Mouse (Mus musculus) monocyte, adult 5-6 weeks (primary cell): ENCODE measurements at regions not wholly inside any gene's neighbourhood (a gene's known extent, or its start where the extent isn't known, plus 50 kb on each side); places are given as distances from the start of the nearest gene placed in this dataset.

Experiments used
- ATAC-seq: fragments of 153-309, 156-312 bp; replicated peaks from 2 replicates; pipeline ENCODE4 v1.8.0; 2017; ENCODE audit warnings: mild to moderate bottlenecking; ENCODE audit not compliant: low TSS enrichment, insufficient number of reproducible peaks, severe bottlenecking, poor library complexity, low FRiP score

- no peak for ATAC-seq
These were observed 523.4 kb upstream of the A1bg start for GRCm38 (mm10) chr15:61446053-61446840.

GRCm38 (mm10) chr15:61441734-61442398, 519.1 kb upstream of the A1bg start:
- ATAC-seq, result no peak

- no peak for ATAC-seq
These were observed 518.2 kb upstream of the A1bg start for GRCm38 (mm10) chr15:61441012-61441411.

GRCm38 (mm10) chr15:61440284-61440683, 517.5 kb upstream of the A1bg start:
- ATAC-seq, result no peak

- ATAC-seq, result no peak
These were observed 516.9 kb upstream of the A1bg start for GRCm38 (mm10) chr15:61439623-61440170.

- no peak for ATAC-seq
These were observed 506.1 kb upstream of the A1bg start for GRCm38 (mm10) chr15:61428818-61429415.

GRCm38 (mm10) chr15:61422989-61423388, 500.2 kb upstream of the A1bg start:
- no peak for ATAC-seq

- ATAC-seq, result no peak
These were observed 494.7 kb upstream of the A1bg start for GRCm38 (mm10) chr15:61417506-61417905.

GRCm38 (mm10) chr15:61416841-61417240, 494.0 kb upstream of the A1bg start:
- ATAC-seq, result no peak

GRCm38 (mm10) chr15:61415626-61416025, 492.8 kb upstream of the A1bg start:
- ATAC-seq, result no peak

- no peak for ATAC-seq
These were observed 489.0 kb upstream of the A1bg start for GRCm38 (mm10) chr15:61411821-61412220.

GRCm38 (mm10) chr15:61410789-61411188, 488.0 kb upstream of the A1bg start:
- ATAC-seq, result no peak

- ATAC-seq, result no peak
These were observed 485.8 kb upstream of the A1bg start for GRCm38 (mm10) chr15:61408621-61409020.

- no peak for ATAC-seq
These were observed 477.9 kb upstream of the A1bg start for GRCm38 (mm10) chr15:61400720-61401119.

- ATAC-seq, result no peak
These were observed 477.2 kb upstream of the A1bg start for GRCm38 (mm10) chr15:61399971-61400370.

- ATAC-seq, result no peak
These were observed 476.0 kb upstream of the A1bg start for GRCm38 (mm10) chr15:61398829-61399228.

GRCm38 (mm10) chr15:61397061-61397460, 474.2 kb upstream of the A1bg start:
- ATAC-seq, result no peak

GRCm38 (mm10) chr15:61395296-61395826, 472.5 kb upstream of the A1bg start:
- ATAC-seq, result no peak

GRCm38 (mm10) chr15:61380666-61381065, 457.9 kb upstream of the A1bg start:
- no peak for ATAC-seq
